Mouse (Mus musculus) limb, embryonic 11.5 days (tissue): ENCODE measurements around the gene Zfp606. TPM values are rescaled to one million over a fixed set of nuclear protein-coding genes. Genes with fewer than 3 reads are reported as not detected.

Experiments
- ATAC-seq: fragments of 200-750 bp; cut with Nextera tagmentation; 2 replicates; pipeline ENCODE4 v1.8.0; 2017; ENCODE audit warnings: low read depth; ENCODE audit not compliant: insufficient number of reproducible peaks, low FRiP score, low TSS enrichment
- DNase-seq: peaks from one replicate; pipeline ENCODE4 v3.0.0-alpha.2; 2015; ENCODE audit warnings: low spot score
- H3K27ac ChIP-seq: fragments of 300-500 bp; sonication (generic); replicated peaks from 2 replicates; pipeline ENCODE4 v1.5.1; 2014; ENCODE audit warnings: low read depth, mild to moderate bottlenecking, low read length
- H3K27me3 ChIP-seq: fragments of 300-500 bp; sonication (generic); 2 replicates; pipeline ENCODE4 v1.6.1; 2014; ENCODE audit warnings: mild to moderate bottlenecking, low read length, mixed read lengths; ENCODE audit not compliant: control insufficient read depth, insufficient read depth
- H3K36me3 ChIP-seq: fragments of 300-500 bp; sonication (generic); 2 replicates; pipeline ENCODE4 v1.6.1; 2014; ENCODE audit warnings: mild to moderate bottlenecking, low read length, moderate library complexity, mixed read lengths; ENCODE audit not compliant: control insufficient read depth, insufficient read depth
- H3K4me1 ChIP-seq: fragments of 300-500 bp; sonication (generic); 2 replicates; pipeline ENCODE4 v1.6.1; 2014; ENCODE audit warnings: low read length, mixed read lengths; ENCODE audit not compliant: control insufficient read depth, insufficient read depth
- H3K4me2 ChIP-seq: fragments of 300-500 bp; sonication (generic); 2 replicates; pipeline ENCODE4 v1.6.1; 2014; ENCODE audit warnings: low read depth, mild to moderate bottlenecking, moderate library complexity; ENCODE audit not compliant: severe bottlenecking
- H3K4me3 ChIP-seq: fragments of 300-500 bp; sonication (generic); 2 replicates; pipeline ENCODE4 v1.5.1; 2014; ENCODE audit warnings: low read depth, low read length
- H3K9ac ChIP-seq: fragments of 300-500 bp; sonication (generic); 2 replicates; pipeline ENCODE4 v1.6.1; 2014; ENCODE audit warnings: mild to moderate bottlenecking, low read length
- H3K9me3 ChIP-seq: fragments of 300-500 bp; sonication (generic); 2 replicates; pipeline ENCODE4 v1.6.1; 2016; ENCODE audit warnings: low read length; ENCODE audit not compliant: control insufficient read depth
- WGBS: fragments of 180-500 bp; shearing (Covaris S2); extraction: QIAGEN DNeasy Blood & Tissue Kit; methylation state at CpG from one replicate; pipeline ENCODE4 v1.1.7; 2014; 5-methylcytosine and 5-hydroxymethylcytosine counted together
- polyA plus RNA-seq: library from polyadenylated mRNA; unstranded; fragments of >200 nt; fragmentation: Nextera tagmentation; extraction: Ambion mirVana; gene quantifications from 2 replicates; pipeline ENCODE4 v1.2.1, GENCODE M21; 2014

The Zfp606 gene
- 39.6 and 39.8 TPM in 2 replicates for polyA plus RNA-seq

DNA sequence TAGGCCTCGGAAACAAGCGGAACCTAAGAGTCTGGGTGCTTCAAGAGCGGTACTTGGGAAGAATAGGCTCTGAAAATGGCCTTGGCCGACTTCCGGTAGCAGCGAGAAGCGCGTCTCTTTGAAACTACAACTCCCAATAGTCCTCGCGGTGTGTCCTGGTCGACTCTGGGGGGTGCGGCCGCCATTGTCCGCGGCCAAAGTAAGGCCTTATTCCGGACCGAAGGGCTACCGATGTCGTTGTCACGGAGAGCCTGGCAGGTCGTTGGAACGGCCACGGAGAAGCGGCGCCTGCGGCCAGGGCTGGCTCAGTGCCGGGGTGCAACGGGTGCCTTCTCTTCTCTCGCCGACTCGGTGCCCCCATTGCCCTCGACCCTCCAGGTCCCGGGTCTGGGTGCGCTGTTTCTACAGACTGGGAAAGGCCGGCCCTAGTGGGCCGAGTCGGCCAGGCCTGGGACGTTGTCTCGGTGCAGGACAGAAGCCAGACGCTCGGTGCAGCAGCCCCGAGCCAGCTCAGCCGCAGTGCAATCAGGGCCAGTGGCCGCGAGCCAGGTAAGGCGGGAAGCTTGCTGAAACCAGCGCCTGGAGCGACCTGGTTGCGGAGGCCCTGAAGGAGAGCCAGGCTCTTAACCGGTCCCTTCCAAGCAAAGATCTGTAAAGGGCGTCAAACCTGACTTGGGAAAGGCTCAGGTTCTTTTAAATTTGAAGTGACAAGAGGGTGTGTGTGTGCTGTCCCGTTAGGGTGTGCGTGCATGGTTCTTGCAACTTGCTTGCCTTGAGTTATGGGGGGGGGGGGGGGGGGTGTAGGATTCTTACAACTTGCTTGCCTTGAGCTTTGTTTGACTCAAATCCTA, at the start of gene Zfp606:
Gene Zfp606, plus strand, starts transcription at position 136 of the 851 bp plus-strand sequence.
- peak; percentile 96 for ATAC-seq

DNA sequence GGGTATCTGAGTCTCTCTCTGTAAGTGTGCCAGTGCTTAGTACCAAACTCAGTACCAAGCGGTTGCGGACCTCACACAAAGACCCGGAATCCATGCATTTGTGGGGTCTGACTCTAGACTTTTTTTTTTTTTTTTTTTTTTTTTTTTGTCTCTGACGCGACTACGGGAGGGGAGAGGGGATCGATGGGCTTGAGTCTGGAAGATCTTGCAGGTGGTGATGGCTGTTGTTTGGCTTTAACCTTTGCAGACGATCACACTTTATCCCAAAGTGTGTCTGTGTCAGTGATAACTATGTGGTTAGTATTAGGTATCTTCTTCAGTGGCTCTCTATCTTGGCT, 885 bp downstream of the Zfp606 start:
- Histone ChIP-seq H3K9ac (peak overlapping the region; percentile 94), H3K4me3 (peak overlapping the region; percentile 80), H3K27me3 (no peaks in the 10 kb centered on the region), H3K9me3 (peaks cover 10% of the 10 kb centered on the region; the same call in 1 of the 2 replicates), H3K27ac (no peak overlapping the region), H3K4me2 (peak overlapping the region; percentile 49), H3K36me3 (peaks cover 33% of the 10 kb centered on the region), H3K4me1 (no peaks in the 10 kb centered on the region)
- WGBS = 0% methylated on average over 8 of the region's 8 CpGs
- DNase-seq = no peak
- no peak; the same call in 1 of the 2 replicates for ATAC-seq

More for the DNA sequence above, at the start of gene Zfp606:
- DNase-seq = peak; percentile 87
- peak within 1 kb of the TSS; percentile 94 for H3K9ac ChIP-seq
- peak within 1 kb of the TSS; percentile 70 for H3K27ac ChIP-seq
- H3K9me3 ChIP-seq = peaks cover 10% of the 10 kb centered on the region; the same call in 1 of the 2 replicates
- WGBS = under 1% methylated on average over 52 of the region's 53 CpGs
- H3K36me3 ChIP-seq = peaks cover 27% of the 10 kb centered on the region
- peak within 1 kb of the TSS; percentile 49 for H3K4me2 ChIP-seq
- no peaks in the 10 kb centered on the region for H3K4me1 ChIP-seq
- no peaks in the 10 kb centered on the region for H3K27me3 ChIP-seq
- H3K4me3 ChIP-seq = peak within 1 kb of the TSS; percentile 80

DNA sequence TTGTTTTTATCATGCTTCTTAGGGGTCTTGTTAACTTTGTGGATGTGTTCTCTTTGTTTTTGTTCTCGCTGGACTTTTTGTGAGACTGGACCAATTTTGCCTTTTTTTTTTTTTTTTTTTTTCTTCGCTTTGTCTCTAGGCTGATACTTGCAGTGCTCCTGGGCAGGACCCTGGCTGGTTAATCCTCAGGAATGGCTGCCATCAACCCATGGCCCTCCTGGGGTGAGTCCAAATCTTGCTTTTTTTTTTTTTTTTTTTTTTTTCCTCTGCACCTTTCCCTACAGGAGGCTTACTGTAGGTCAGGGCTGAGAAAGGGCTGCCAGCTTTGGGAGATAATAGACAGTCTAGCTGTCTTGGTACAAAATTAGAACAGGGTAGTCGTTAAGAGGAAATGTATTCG, 1.4 kb downstream of the Zfp606 start:
- Histone ChIP-seq H3K4me2 (peak overlapping the region; percentile 49), H3K9ac (no peak overlapping the region), H3K4me1 (no peaks in the 10 kb centered on the region), H3K27me3 (no peaks in the 10 kb centered on the region), H3K4me3 (peak overlapping the region; percentile 80), H3K9me3 (peaks cover 10% of the 10 kb centered on the region; the same call in 1 of the 2 replicates), H3K27ac (no peak overlapping the region), H3K36me3 (peaks cover 39% of the 10 kb centered on the region)
- DNase-seq (no peak), ATAC-seq (no peak)
- WGBS = 78% methylated on average over 4 of the region's 4 CpGs

DNA sequence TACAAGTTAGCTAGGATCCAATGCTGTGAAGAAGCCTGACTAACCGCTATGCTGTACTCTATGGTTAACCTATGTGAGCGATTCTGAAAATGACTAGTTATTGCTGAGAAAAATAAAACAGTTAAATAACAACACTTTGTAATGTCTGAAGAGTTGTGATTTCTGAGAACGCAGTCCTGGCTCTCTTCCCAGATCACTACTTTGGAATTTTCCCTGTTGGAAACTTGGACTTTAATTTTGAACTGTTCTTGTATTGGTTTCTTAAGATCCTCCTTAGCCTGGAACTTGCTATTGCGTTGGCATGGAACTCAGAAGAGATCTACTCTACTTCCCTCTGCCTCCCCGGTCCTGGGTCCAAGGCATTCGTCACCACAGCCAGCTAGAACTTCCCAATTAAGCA, 5.7 kb downstream of the Zfp606 start:
- Histone ChIP-seq H3K4me2 (no peak overlapping the region), H3K36me3 (peaks cover 73% of the 10 kb centered on the region), H3K9me3 (peaks cover 15% of the 10 kb centered on the region), H3K9ac (no peak overlapping the region), H3K27me3 (no peaks in the 10 kb centered on the region), H3K4me1 (no peaks in the 10 kb centered on the region), H3K4me3 (no peak overlapping the region), H3K27ac (no peak overlapping the region)
- ATAC-seq (no peak), DNase-seq (no peak)
- 99% methylated on average over 6 of the region's 6 CpGs for WGBS

DNA sequence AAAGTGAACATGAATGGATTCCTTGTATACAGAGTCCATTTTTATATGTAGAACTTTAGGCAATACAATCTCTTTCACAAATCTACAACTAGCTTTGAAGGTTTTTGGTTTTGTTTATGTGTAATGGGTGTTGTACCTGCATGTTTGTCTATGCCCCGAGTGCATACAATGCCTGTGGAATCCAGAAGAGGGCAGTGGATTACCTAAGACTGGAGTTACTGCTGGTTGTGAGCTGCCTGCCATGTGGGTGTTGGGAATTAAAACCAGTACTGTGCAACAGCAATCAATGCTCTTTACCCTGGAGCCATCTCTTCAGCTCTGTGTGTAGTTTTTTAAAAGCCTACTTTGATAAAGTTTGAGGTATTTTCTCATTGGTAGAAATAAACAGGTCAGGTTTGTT, 7.9 kb downstream of the Zfp606 start:
- WGBS = 88% methylated on average over 1 of the region's 1 CpGs
- no peak for DNase-seq
- H3K27me3 ChIP-seq = no peaks in the 10 kb centered on the region
- ATAC-seq = no peak
- H3K36me3 ChIP-seq = peaks cover 84% of the 10 kb centered on the region
- no peaks in the 10 kb centered on the region for H3K4me1 ChIP-seq
- H3K27ac ChIP-seq = no peak overlapping the region
- H3K9me3 ChIP-seq = peaks cover 28% of the 10 kb centered on the region
- no peak overlapping the region for H3K9ac ChIP-seq
- no peak overlapping the region for H3K4me2 ChIP-seq
- no peak overlapping the region for H3K4me3 ChIP-seq

DNA sequence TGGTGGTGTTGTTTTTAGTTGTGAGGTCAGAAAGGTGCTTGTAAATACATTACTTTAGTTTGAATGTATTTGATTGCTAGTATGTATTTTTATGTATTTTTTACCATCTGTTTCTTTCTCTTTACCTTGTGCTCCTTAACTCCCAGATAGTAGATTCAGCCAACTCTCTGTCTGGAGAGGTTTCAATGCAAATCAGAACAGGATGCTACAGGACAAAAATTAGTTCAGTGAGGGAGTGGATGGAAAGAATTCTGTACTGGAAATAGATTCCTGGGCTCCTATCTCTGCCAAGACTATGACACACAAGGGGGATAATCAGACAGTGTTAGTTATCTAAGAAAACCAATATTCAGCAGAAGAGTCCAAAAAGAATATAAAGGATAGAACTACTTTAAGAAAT, 8.6 kb downstream of the Zfp606 start:
- Histone ChIP-seq H3K36me3 (peaks cover 85% of the 10 kb centered on the region), H3K9me3 (peaks cover 25% of the 10 kb centered on the region), H3K9ac (no peak overlapping the region), H3K4me2 (no peak overlapping the region), H3K27me3 (no peaks in the 10 kb centered on the region), H3K27ac (no peak overlapping the region), H3K4me1 (no peaks in the 10 kb centered on the region), H3K4me3 (no peak overlapping the region)
- ATAC-seq = no peak
- DNase-seq = no peak

DNA sequence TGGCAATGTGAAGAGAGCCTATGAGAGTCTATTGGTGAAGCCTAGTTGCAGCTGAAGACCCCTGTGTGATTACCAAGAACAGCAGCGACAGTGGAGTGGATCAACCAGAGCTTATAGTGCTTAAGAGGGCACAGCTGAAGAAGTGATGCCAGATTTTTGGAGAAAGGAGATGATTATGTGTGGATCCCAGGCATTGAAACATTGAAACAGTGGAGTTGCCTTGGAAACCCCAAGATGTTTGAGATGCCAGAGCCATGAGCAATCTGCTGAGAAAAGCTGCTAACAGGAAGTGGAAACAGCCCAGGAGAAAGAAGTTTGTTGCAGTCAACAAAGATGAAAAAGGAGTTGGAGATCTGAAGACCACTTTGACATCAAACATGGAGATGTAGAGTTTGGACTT, 32.8 kb downstream of the Zfp606 start:
- 72% methylated on average over 1 of the region's 1 CpGs for WGBS
- Histone ChIP-seq H3K4me1 (no peaks in the 10 kb centered on the region), H3K36me3 (no peaks in the 10 kb centered on the region), H3K27me3 (no peaks in the 10 kb centered on the region), H3K4me2 (no peak overlapping the region), H3K9ac (no peak overlapping the region), H3K27ac (no peak overlapping the region), H3K4me3 (no peak overlapping the region), H3K9me3 (peaks cover 5% of the 10 kb centered on the region; the same call in 1 of the 2 replicates)
- no peak for ATAC-seq
- no peak for DNase-seq

DNA sequence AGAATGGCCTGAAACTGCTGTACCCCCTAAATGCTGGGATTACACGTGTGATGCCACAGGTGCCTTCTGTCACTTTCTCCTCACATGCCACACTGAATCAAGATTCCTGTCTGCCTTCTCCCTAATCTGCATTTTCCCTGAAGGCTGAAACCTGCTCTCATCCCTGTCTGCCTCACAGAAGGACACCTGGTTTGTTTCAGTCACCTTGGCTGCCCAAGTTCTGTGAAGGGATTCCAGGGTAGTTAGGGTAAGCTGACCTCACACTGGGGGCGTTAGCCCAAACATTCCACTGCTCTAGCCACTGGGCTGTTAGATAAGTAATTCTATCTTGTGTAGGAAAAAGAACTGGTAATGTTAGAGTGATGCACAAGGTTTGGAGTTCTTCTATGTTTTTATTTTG, 34.1 kb downstream of the Zfp606 start, which contains the start of gene 2900092C05Rik:
Gene 2900092C05Rik, plus strand, starts transcription at position 301 of the 400 bp plus-strand sequence.
- H3K4me1 ChIP-seq = no peaks in the 10 kb centered on the region
- no peak within 1 kb of the TSS for H3K4me3 ChIP-seq
- H3K9me3 ChIP-seq = peaks cover 5% of the 10 kb centered on the region; the same call in 1 of the 2 replicates
- ATAC-seq (no peak), DNase-seq (no peak)
- no peaks in the 10 kb centered on the region for H3K27me3 ChIP-seq
- 54% methylated on average over 2 of the region's 2 CpGs for WGBS
- no peaks in the 10 kb centered on the region for H3K36me3 ChIP-seq
- no peak within 1 kb of the TSS for H3K4me2 ChIP-seq
- H3K27ac ChIP-seq = no peak within 1 kb of the TSS
- no peak within 1 kb of the TSS for H3K9ac ChIP-seq
